Mouse (Mus musculus) frontal cortex, postnatal 10 days (tissue): ENCODE measurements around the gene Hoxd3.

Source experiments
- DNase-seq, 2 experiments: peaks; one replicate each; pipeline ENCODE4 v3.0.0; 2022; ENCODE audit warnings: low spot score in 2 of 2, mixed read lengths in 1 of 2

Gene Hoxd3

GRCm38 (mm10) chr2:74746298-74746921, 34.7 kb downstream of the Hoxd3 start:
- no peak for DNase-seq

GRCm38 (mm10) chr2:74747006-74747405, 35.3 kb downstream of the Hoxd3 start:
- no peak for DNase-seq

- DNase-seq, result no peak
Observed at GRCm38 (mm10) chr2:74747661-74748141, 36.0 kb downstream of the Hoxd3 start.

- no peak for DNase-seq
Observed at GRCm38 (mm10) chr2:74748436-74748995, 36.8 kb downstream of the Hoxd3 start.

GRCm38 (mm10) chr2:74749337-74750121, 37.8 kb downstream of the Hoxd3 start:
- DNase-seq, result no peak

- DNase-seq, result no peak
Observed at GRCm38 (mm10) chr2:74750731-74751250, 39.1 kb downstream of the Hoxd3 start.

- DNase-seq, result no peak
Observed at GRCm38 (mm10) chr2:74751861-74752260, 40.1 kb downstream of the Hoxd3 start.

GRCm38 (mm10) chr2:74752431-74753174, 40.9 kb downstream of the Hoxd3 start:
- no peak for DNase-seq

- no peak for DNase-seq
Observed at GRCm38 (mm10) chr2:74753175-74753523, 41.4 kb downstream of the Hoxd3 start.

GRCm38 (mm10) chr2:74753711-74754110, 42.0 kb downstream of the Hoxd3 start:
- no peak for DNase-seq

- no peak for DNase-seq
Observed at GRCm38 (mm10) chr2:74760146-74760545, 48.4 kb downstream of the Hoxd3 start.

- no peak for DNase-seq
Observed at GRCm38 (mm10) chr2:74761941-74762340, 50.2 kb downstream of the Hoxd3 start.

- DNase-seq, result no peak
Observed at GRCm38 (mm10) chr2:74762522-74763244, 51.0 kb downstream of the Hoxd3 start, which contains the start of gene Hoxd1. Gene Hoxd1 (plus strand): TSS chr2:74762980.

- DNase-seq, result no peak
Observed at GRCm38 (mm10) chr2:74763245-74763735, 51.6 kb downstream of the Hoxd3 start.

- DNase-seq, result no peak
Observed at GRCm38 (mm10) chr2:74763976-74764375, 52.2 kb downstream of the Hoxd3 start.

- DNase-seq, result no peak
Observed at GRCm38 (mm10) chr2:74774359-74774758, 62.6 kb downstream of the Hoxd3 start.

GRCm38 (mm10) chr2:74777536-74778275, 66.0 kb downstream of the Hoxd3 start:
- DNase-seq, result no peak

- no peak for DNase-seq
Observed at GRCm38 (mm10) chr2:74781386-74781785, 69.7 kb downstream of the Hoxd3 start.

- no peak for DNase-seq
Observed at GRCm38 (mm10) chr2:74795531-74795930, 83.8 kb downstream of the Hoxd3 start.
